Mouse (Mus musculus): ENCODE measurements around the gene Map3k7. TPM values are rescaled to one million over a fixed set of nuclear protein-coding genes. Genes with fewer than 3 reads are reported as not detected.

Gene Map3k7
- 11.1 and 17.7 TPM in 2 replicates for polyA plus RNA-seq (2011; ENCODE audit: insufficient read depth, insufficient read length, low replicate concordance, missing spikeins)

GRCm38 (mm10) chr4:31963354-31964193 lies at the start of gene Map3k7:
Map3k7 (plus strand) TSS chr4:31964097.
- H3K4me1 ChIP-seq (ENCODE audit: control insufficient read depth, insufficient read depth, low read length): no peaks in the 10 kb centered on the region
- H3K27ac ChIP-seq (ENCODE audit: control insufficient read depth, insufficient read depth, low read depth, low read length, poor library complexity): peak within 1 kb of the TSS; percentile 99
- under 1% methylated on average over 88 of the region's 88 CpGs for WGBS
- TF ChIP-seq POLR2A (IDR thresholded peaks at IDR 0.05; ENCODE audit: borderline replicate concordance, control insufficient read depth, low read depth, low read length) (peak; percentile 94), CTCF (IDR thresholded peaks at IDR 0.05; ENCODE audit: control insufficient read depth, insufficient read depth, low read length) (peak; percentile 7; the same call in 1 of the 2 replicates)
- peak within 1 kb of the TSS; percentile 83 for H3K4me3 ChIP-seq (replicated peaks; ENCODE audit: control insufficient read depth, low read depth, low read length)

- 86% methylated on average over 11 of the region's 11 CpGs for WGBS
- H3K4me3 ChIP-seq (replicated peaks; ENCODE audit: control insufficient read depth, low read depth, low read length): no peak overlapping the region
- no peak overlapping the region for H3K27ac ChIP-seq (ENCODE audit: control insufficient read depth, insufficient read depth, low read depth, low read length, poor library complexity)
- TF ChIP-seq CTCF (IDR thresholded peaks at IDR 0.05; ENCODE audit: control insufficient read depth, insufficient read depth, low read length) (no peak), POLR2A (IDR thresholded peaks at IDR 0.05; ENCODE audit: borderline replicate concordance, control insufficient read depth, low read depth, low read length) (no peak)
- no peaks in the 10 kb centered on the region for H3K4me1 ChIP-seq (ENCODE audit: control insufficient read depth, insufficient read depth, low read length)
Measured at GRCm38 (mm10) chr4:31915114-31915513, 48.8 kb upstream of the Map3k7 start.

GRCm38 (mm10) chr4:31918717-31919116 lies 45.2 kb upstream of the Map3k7 start:
- no peak for TF ChIP-seq POLR2A (IDR thresholded peaks at IDR 0.05; ENCODE audit: borderline replicate concordance, control insufficient read depth, low read depth, low read length)
- no peak for TF ChIP-seq CTCF (IDR thresholded peaks at IDR 0.05; ENCODE audit: control insufficient read depth, insufficient read depth, low read length)
- Histone ChIP-seq H3K4me1 (ENCODE audit: control insufficient read depth, insufficient read depth, low read length) (no peaks in the 10 kb centered on the region), H3K27ac (ENCODE audit: control insufficient read depth, insufficient read depth, low read depth, low read length, poor library complexity) (no peak overlapping the region), H3K4me3 (replicated peaks; ENCODE audit: control insufficient read depth, low read depth, low read length) (no peak overlapping the region)
- WGBS: 92% methylated on average over 5 of the region's 5 CpGs

GRCm38 (mm10) chr4:31922215-31922614 lies 41.7 kb upstream of the Map3k7 start:
- 26% methylated on average over 7 of the region's 7 CpGs for WGBS

GRCm38 (mm10) chr4:31923437-31923836 lies 40.5 kb upstream of the Map3k7 start:
- 59% methylated on average over 8 of the region's 8 CpGs for WGBS
- Histone ChIP-seq H3K4me1 (ENCODE audit: control insufficient read depth, insufficient read depth, low read length) (no peaks in the 10 kb centered on the region), H3K27ac (ENCODE audit: control insufficient read depth, insufficient read depth, low read depth, low read length, poor library complexity) (no peak overlapping the region), H3K4me3 (replicated peaks; ENCODE audit: control insufficient read depth, low read depth, low read length) (no peak overlapping the region)
- TF ChIP-seq CTCF (IDR thresholded peaks at IDR 0.05; ENCODE audit: control insufficient read depth, insufficient read depth, low read length): no peak
- no peak for TF ChIP-seq POLR2A (IDR thresholded peaks at IDR 0.05; ENCODE audit: borderline replicate concordance, control insufficient read depth, low read depth, low read length)

More at GRCm38 (mm10) chr4:31922215-31922614, 41.7 kb upstream of the Map3k7 start:
- H3K4me3 ChIP-seq (replicated peaks; ENCODE audit: control insufficient read depth, low read depth, low read length): no peak overlapping the region
- TF ChIP-seq CTCF (IDR thresholded peaks at IDR 0.05; ENCODE audit: control insufficient read depth, insufficient read depth, low read length): no peak
- TF ChIP-seq POLR2A (IDR thresholded peaks at IDR 0.05; ENCODE audit: borderline replicate concordance, control insufficient read depth, low read depth, low read length): no peak
- H3K27ac ChIP-seq (ENCODE audit: control insufficient read depth, insufficient read depth, low read depth, low read length, poor library complexity): no peak overlapping the region
- H3K4me1 ChIP-seq (ENCODE audit: control insufficient read depth, insufficient read depth, low read length): no peaks in the 10 kb centered on the region

- TF ChIP-seq CTCF (IDR thresholded peaks at IDR 0.05; ENCODE audit: control insufficient read depth, insufficient read depth, low read length) (no peak), POLR2A (IDR thresholded peaks at IDR 0.05; ENCODE audit: borderline replicate concordance, control insufficient read depth, low read depth, low read length) (no peak)
- Histone ChIP-seq H3K4me1 (ENCODE audit: control insufficient read depth, insufficient read depth, low read length) (no peaks in the 10 kb centered on the region), H3K27ac (ENCODE audit: control insufficient read depth, insufficient read depth, low read depth, low read length, poor library complexity) (no peak overlapping the region), H3K4me3 (replicated peaks; ENCODE audit: control insufficient read depth, low read depth, low read length) (no peak overlapping the region)
- WGBS: 72% methylated on average over 14 of the region's 14 CpGs
Measured at GRCm38 (mm10) chr4:31924301-31925185, 39.4 kb upstream of the Map3k7 start.

GRCm38 (mm10) chr4:31933171-31933570 lies 30.7 kb upstream of the Map3k7 start:
- TF ChIP-seq CTCF (IDR thresholded peaks at IDR 0.05; ENCODE audit: control insufficient read depth, insufficient read depth, low read length) (no peak), POLR2A (IDR thresholded peaks at IDR 0.05; ENCODE audit: borderline replicate concordance, control insufficient read depth, low read depth, low read length) (no peak)
- H3K27ac ChIP-seq (ENCODE audit: control insufficient read depth, insufficient read depth, low read depth, low read length, poor library complexity): no peak overlapping the region
- WGBS: 7% methylated on average over 3 of the region's 3 CpGs
- H3K4me3 ChIP-seq (replicated peaks; ENCODE audit: control insufficient read depth, low read depth, low read length): no peak overlapping the region
- no peaks in the 10 kb centered on the region for H3K4me1 ChIP-seq (ENCODE audit: control insufficient read depth, insufficient read depth, low read length)

- TF ChIP-seq POLR2A (IDR thresholded peaks at IDR 0.05; ENCODE audit: borderline replicate concordance, control insufficient read depth, low read depth, low read length) (no peak), CTCF (IDR thresholded peaks at IDR 0.05; ENCODE audit: control insufficient read depth, insufficient read depth, low read length) (no peak)
- H3K4me3 ChIP-seq (replicated peaks; ENCODE audit: control insufficient read depth, low read depth, low read length): no peak overlapping the region
- no peak overlapping the region for H3K27ac ChIP-seq (ENCODE audit: control insufficient read depth, insufficient read depth, low read depth, low read length, poor library complexity)
- 22% methylated on average over 3 of the region's 3 CpGs for WGBS
- no peaks in the 10 kb centered on the region for H3K4me1 ChIP-seq (ENCODE audit: control insufficient read depth, insufficient read depth, low read length)
Measured at GRCm38 (mm10) chr4:31935831-31936306, 28.0 kb upstream of the Map3k7 start.

All from bone marrow, adult 2 months (tissue).